Mouse (Mus musculus) MN1 (cell line): Measurements from ENCODE around the gene Rps23.
A peak's percentile ranks its signal among the peaks of the same experiment; 100 is the strongest.
"Not testable (repeated sequence)": the region's sequence is repeated elsewhere in the genome, so short reads cannot be mapped to it uniquely, and the experiment has no call there.

Experiments
- DNase-seq: peaks from one replicate; pipeline ENCODE4 v3.0.0-alpha.2; 2016; ENCODE audit warnings: low spot score

Rps23 gene

DNA sequence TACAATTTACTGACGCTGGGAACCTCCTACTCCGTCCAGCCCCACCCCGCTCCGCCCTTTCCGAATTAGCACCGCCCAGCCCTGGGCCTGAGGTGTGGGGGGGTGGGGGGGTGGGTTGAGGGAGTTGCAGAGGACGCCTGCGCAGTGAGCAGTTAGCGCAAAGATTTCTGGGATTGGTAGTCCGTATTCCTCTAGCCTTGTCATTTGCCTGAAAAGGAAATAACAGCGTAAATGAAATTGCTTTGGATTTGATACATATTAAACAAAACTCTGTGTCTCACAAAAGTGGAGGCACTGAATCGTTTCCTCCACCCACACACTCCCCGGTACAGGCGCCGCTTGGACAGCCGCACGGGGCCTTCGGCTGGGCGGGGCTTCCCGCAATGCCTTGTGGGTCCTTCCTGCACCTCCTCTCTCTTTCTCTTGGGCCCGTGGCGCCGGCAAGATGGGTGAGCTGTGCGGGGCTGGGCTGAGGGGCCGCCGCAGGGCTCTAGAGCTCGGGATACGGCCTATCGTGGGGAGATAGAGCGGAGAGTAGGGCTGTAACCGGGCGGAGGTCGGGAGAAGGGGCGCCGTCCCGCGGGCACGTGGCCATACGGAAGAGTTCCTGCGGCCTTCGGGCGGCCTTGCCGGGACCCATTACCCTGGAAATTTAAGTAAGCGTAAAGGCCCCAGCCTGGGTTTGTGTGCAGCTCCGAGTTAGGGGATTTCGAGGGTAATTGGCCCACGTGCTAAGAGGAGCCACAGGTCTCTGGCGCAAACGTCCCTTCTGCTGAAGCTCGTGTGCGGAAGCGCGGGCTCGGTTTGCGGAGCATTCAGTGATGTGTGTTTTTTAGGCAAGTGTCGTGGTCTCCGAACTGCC is at the start of gene Rps23:
Rps23 (plus strand) TSS at position 208 of the 862 bp plus-strand sequence.
- DNase-seq = peak; percentile 94

GRCm38 (mm10) chr13:90881727-90882429 is 40.9 kb upstream of the Rps23 start:
- DNase-seq = no peak

GRCm38 (mm10) chr13:90885856-90886532 is 36.8 kb upstream of the Rps23 start:
- no peak for DNase-seq

- DNase-seq = peak; percentile 77
Measured at GRCm38 (mm10) chr13:90886568-90886983, 36.2 kb upstream of the Rps23 start.

DNA sequence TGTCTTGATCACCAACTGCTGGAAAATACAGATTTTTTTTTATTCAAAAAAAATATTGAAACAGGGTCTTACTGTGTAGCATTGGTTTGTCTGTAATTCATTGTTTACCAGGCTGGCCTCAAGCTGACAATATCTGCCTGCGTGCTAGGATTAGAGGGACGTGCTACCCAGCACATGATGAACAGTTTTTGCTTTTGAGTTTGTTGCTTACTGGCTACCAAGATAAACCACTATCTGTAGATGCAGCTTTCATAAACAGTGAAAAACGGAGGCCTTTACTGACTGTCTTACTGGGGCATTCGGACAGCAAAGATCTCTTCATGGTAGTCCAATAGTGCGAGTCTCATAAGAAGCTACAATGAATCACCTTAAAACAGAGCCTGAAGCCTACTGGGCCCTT is 32.6 kb upstream of the Rps23 start:
- no peak for DNase-seq

GRCm38 (mm10) chr13:90894819-90895218 is 27.9 kb upstream of the Rps23 start:
- DNase-seq = no peak

DNA sequence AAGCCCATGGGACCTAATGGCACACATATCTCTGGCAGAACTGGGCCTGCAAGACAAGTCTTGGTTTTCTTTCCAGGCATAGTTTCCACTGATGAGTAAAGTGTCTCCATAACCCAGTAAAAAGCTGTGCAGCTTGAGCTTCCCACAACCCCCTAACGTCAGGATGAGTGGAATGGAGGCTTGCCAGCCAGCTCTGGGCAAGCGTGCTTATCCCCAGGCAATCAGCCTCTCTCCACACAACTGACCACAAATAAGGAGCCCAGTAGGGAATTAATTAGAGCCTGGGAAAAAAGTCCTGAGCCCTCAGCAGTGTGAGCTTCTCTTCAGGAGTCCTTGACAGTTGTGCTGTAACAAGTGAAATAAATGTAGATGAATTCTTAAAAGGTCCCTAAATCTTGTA is 26.7 kb upstream of the Rps23 start:
- peak; percentile 32 for DNase-seq

DNA sequence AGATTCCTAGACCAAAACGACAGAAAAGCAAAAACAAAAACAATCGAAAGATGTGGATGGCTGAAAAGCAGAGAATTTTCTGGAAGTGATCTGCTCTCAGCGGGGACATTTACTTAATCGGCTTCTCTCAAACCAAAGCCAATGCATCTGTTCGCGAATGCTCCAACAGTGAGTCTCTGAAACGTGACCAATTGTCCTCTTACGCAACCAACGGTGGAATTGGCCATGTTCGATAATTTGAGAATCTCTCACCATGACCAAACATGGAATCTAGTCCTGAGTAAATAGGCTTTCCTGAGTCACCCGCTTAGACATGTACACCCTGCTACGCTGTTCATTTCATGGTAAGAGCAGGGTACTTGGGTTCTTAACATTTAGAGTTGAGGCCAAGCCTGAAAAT is 25.9 kb upstream of the Rps23 start:
- DNase-seq = no peak

DNA sequence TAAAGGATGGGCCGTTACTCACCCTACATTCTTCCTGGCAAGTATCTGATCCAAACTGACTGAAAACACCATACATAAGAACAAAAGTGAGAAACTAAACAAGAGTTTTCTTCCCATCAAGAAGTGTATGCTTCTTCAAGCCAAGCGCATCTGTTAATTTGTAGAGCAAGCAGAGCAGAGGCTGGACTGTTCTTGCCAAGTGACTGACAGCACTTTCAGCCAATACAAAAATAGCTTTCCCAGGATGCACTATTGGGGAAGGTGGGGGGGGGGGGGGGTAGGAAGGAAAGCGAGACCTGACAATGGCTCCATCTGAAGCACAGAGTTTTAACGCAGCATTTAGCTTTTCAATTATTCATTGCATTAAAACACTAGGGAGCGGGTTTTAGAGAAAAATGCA is 17.6 kb upstream of the Rps23 start, which contains the start of gene Atp6ap1l:
Atp6ap1l (minus strand) TSS at position 180 of the 400 bp plus-strand sequence.
- peak; percentile 94 for DNase-seq

- no peak for DNase-seq
Measured at GRCm38 (mm10) chr13:90907376-90907775, 15.4 kb upstream of the Rps23 start.

DNA sequence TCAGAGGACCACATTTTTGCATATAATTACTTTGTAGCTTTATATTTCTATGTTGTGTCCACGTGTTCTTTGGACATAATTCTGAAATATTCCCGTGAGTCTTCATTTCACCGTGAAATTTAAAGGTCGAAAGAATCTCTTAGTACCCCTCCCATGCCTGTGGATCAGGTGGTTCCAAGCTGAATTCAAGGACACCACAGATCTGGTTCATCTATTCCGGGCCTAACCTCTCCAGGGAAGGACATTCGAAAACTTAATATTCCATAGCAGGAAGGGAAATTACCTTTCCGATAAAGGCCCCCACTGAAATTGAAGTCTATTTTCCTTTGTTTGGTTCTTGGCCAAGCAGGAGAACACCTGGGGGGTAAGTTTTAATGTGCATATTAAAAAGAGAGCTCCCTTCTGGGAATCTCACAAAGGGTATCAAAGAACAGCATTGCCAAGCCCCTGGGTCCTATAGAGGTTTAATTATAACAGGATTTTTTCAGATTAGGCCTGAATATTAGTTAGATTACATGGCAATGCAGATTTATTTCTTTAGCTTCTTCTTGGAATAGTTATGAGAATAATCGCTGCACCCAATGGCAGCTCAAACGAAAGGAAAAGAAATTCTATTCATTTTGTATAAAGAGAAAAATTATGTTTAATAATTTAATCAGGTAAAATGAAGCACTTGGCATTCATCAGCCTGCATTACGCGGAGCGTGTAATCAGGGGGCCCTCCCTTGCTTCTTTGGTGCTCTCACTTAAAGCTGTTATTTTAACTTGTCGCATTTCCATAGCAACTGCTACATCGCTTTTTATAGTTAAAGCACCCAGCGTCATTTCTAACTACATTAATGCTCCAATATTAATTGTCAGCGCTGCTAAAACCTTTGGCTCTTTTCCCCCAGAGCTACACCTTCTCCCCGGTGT is 9.7 kb upstream of the Rps23 start:
- no peak for DNase-seq

- DNase-seq = no peak
Measured at GRCm38 (mm10) chr13:90913675-90914192, 9.0 kb upstream of the Rps23 start.

DNA sequence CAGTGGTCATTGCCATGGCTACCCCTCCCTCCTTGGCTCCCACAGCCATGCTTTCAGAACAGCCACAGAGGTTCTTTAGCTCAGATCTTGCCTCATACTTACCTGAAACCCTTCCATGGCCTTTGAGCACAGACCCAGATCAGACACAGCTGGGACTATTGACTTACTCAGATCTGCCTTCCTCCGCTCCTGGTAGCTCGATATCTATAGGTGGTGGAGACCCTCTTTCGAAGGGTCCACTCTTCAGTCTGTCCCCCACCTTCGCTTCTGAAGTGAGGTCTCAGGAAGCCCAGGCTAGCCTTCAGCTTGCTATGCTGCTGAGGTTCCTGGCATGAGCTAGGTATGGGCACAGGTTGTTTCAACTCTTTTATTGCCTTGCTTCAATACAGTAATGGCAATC is 8.0 kb upstream of the Rps23 start:
- DNase-seq = no peak

- DNase-seq = peak; percentile 31
Measured at GRCm38 (mm10) chr13:90923617-90924016, 859 bp downstream of the Rps23 start.

- no peak for DNase-seq
Measured at GRCm38 (mm10) chr13:90924072-90924471, 1.3 kb downstream of the Rps23 start.

DNA sequence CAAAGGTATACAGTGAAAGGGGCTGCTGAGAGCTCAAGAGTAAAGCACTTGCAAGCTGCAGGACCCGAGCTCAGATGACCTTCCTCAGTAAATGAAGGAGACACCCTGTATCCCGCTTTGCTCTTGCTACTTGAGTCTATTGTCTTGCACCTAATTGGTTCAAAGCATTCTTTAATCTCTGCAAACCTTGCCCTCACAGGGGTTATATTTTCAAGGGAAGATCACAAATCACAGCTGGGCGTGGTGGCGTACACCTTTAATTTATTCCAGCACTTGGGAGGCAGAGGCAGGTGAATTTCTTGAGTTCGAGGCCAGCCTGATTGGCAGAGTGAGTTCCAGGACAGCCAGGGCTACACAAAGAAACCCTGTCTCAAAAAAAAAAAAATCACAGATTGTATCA is 2.4 kb downstream of the Rps23 start:
- no peak for DNase-seq

- no peak for DNase-seq
Measured at GRCm38 (mm10) chr13:90926125-90926765, 3.5 kb downstream of the Rps23 start.

GRCm38 (mm10) chr13:90926938-90927633 is 4.3 kb downstream of the Rps23 start:
- no peak for DNase-seq

DNA sequence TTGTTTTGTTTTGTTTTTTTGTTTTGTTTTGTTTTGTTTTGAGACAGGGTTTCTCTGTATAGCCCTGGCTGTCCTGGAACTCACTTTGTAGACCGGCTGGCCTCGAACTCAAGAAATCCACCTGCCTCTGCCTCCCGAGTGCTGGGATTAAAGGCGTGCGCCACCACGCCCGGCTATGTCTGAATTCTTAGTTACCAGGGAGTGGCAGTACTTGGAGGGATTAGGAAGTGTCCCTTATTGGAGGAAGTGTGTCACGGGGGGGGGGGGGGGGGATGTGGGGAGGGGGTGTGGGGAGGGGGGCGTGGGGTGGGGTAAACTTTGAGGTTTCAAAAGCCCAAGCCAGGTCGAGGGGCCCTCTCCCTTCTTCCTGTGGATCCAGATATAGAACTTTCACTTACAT is 5.5 kb downstream of the Rps23 start:
- DNase-seq = not testable (repeated sequence)

DNA sequence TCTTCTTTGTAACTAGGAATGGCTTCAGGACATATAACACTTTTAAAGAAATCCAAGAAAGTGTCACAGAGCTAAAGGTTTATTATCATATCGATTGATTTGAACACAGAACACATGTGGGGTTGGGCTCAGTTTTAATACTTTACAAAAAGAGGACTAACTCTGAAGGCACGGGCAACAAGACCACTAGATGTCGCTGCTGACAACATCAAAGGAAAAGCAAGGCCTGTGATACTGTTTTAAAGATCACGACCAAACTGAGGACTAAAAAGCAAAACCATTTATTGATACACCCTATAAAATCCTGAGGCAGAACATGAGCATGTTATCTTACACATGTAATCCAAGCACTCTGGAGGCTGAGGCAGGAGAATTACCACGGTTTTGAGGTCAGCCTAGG is 7.1 kb downstream of the Rps23 start:
- peak; percentile 77 for DNase-seq
